Mouse (Mus musculus): Measurements from ENCODE around the gene Cmc2. TPM values are rescaled to one million over a fixed set of nuclear protein-coding genes. Genes with fewer than 3 reads are reported as not detected.

Gene Cmc2
- polyA plus RNA-seq, 1 experiment from 2014 or later, result 79.4 TPM

GRCm38 (mm10) chr8:116945169-116945910 is 24.1 kb upstream of the Cmc2 start:
- no peak for ATAC-seq (ENCODE audit: low FRiP score, low TSS enrichment)
- Histone ChIP-seq H3K4me2 (replicated peaks; ENCODE audit: low read depth, low read length) (no peak overlapping the region), H3K27me3 (ENCODE audit: insufficient read depth, low read length) (no peaks in the 10 kb centered on the region)

GRCm38 (mm10) chr8:116944385-116944696 is 23.1 kb upstream of the Cmc2 start:
- peak overlapping the region; percentile 89 for H3K4me3 ChIP-seq (ENCODE audit: low read length)
- no peaks in the 10 kb centered on the region for H3K27me3 ChIP-seq (ENCODE audit: insufficient read depth, low read length)
- no peak overlapping the region for H3K27ac ChIP-seq (ENCODE audit: low read length)
- H3K9ac ChIP-seq (replicated peaks; ENCODE audit: low read length), result peak overlapping the region; percentile 91; the same call in 1 of the 2 replicates
- WGBS, result 7% methylated on average over 4 of the region's 4 CpGs
- peaks cover 17% of the 10 kb centered on the region for H3K4me1 ChIP-seq (ENCODE audit: insufficient read depth, low read length)
- no peak for ATAC-seq (ENCODE audit: low FRiP score, low TSS enrichment)
- H3K4me2 ChIP-seq (replicated peaks; ENCODE audit: low read depth, low read length), result peak overlapping the region; percentile 91
- H3K36me3 ChIP-seq (ENCODE audit: insufficient read depth, low read length), result 0 out of 2 replicates have a peak, but pooled peaks cover 7% of the 10 kb centered on the region
- no peaks in the 10 kb centered on the region for H3K9me3 ChIP-seq (ENCODE audit: low read length)

More at GRCm38 (mm10) chr8:116945169-116945910, 24.1 kb upstream of the Cmc2 start:
- 85% methylated on average over 9 of the region's 9 CpGs for WGBS
- H3K4me3 ChIP-seq (ENCODE audit: low read length), result no peak overlapping the region
- H3K9me3 ChIP-seq (ENCODE audit: low read length), result no peaks in the 10 kb centered on the region
- H3K36me3 ChIP-seq (ENCODE audit: insufficient read depth, low read length), result 0 out of 2 replicates have a peak, but pooled peaks cover 6% of the 10 kb centered on the region
- peaks cover 17% of the 10 kb centered on the region for H3K4me1 ChIP-seq (ENCODE audit: insufficient read depth, low read length)
- no peak overlapping the region for H3K27ac ChIP-seq (ENCODE audit: low read length)
- H3K9ac ChIP-seq (replicated peaks; ENCODE audit: low read length), result no peak overlapping the region

DNA sequence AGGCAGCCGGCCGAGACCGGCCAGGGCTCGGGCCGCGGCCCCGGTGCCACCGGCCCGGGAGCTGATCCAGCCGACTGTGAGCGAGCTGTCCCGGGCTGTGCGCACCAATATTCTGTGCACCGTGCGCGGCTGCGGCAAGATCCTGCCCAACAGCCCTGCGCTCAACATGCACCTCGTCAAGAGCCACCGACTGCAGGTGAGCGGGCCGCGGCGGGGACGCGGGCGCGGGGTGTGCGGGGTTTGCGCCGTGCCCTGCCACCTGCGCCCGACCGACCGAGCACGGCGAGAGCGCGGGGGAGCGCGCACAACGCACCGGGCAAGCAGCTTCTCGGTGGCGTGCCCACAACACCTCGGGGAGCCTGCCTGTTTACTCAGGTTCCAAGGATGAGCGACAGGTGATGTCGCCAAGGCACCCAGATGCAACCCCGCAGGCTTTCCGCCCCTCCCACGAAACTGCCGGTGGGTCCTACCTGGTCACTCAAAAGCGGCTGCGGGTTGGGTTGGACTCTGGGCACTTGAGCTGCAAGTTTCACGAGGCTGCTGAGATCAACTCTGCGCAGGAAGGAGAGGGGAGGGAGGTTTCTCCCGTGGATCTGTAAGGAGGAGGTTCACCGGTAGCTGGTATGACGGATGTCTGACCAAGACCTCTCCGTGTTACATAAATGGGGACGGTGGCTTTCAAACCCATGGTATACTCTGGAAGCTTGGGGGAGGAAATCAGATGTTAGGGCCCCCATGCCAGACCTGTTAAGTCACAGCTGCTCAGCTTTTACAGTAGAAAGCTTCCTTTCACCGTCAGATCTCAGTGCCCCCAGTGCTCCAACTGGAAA is 22.5 kb upstream of the Cmc2 start:
- under 1% methylated on average over 62 of the region's 62 CpGs for WGBS
- H3K4me2 ChIP-seq (replicated peaks; ENCODE audit: low read depth, low read length), result peak overlapping the region; percentile 91
- no peaks in the 10 kb centered on the region for H3K27me3 ChIP-seq (ENCODE audit: insufficient read depth, low read length)
- H3K4me1 ChIP-seq (ENCODE audit: insufficient read depth, low read length), result peaks cover 17% of the 10 kb centered on the region
- H3K4me3 ChIP-seq (ENCODE audit: low read length), result peak overlapping the region; percentile 89
- no peaks in the 10 kb centered on the region for H3K9me3 ChIP-seq (ENCODE audit: low read length)
- no peak overlapping the region for H3K27ac ChIP-seq (ENCODE audit: low read length)
- H3K36me3 ChIP-seq (ENCODE audit: insufficient read depth, low read length), result 0 out of 2 replicates have a peak, but pooled peaks cover 7% of the 10 kb centered on the region
- peak; percentile 83 for ATAC-seq (ENCODE audit: low FRiP score, low TSS enrichment)
- H3K9ac ChIP-seq (replicated peaks; ENCODE audit: low read length), result peak overlapping the region; percentile 91

DNA sequence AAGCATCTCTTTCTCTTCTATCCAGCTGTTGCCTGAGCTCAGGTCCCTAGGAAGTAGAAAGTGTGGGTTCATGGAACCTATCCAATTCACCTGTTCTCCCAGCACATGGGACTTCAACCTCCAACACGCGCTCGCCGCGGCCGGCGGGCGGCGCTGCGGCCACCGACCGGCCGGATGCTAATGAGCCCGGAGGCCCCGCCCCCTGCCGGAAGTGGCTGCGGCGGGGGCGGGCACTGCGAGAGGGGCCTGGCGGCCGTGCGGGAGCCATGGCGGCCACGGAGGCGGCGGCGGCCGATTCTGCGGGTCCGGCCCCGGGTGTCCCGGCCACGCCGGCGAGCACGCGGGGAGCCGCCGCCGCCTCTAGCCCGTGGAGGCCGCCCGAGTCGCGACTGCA is 21.9 kb upstream of the Cmc2 start, which contains the start of gene Atmin:
Atmin (plus strand) TSS at position 233 of the 394 bp plus-strand sequence.
- WGBS, result under 1% methylated on average over 46 of the region's 46 CpGs
- Histone ChIP-seq H3K9ac (replicated peaks; ENCODE audit: low read length) (peak within 1 kb of the TSS; percentile 91), H3K4me3 (ENCODE audit: low read length) (peak within 1 kb of the TSS; percentile 89), H3K36me3 (ENCODE audit: insufficient read depth, low read length) (0 out of 2 replicates have a peak, but pooled peaks cover 10% of the 10 kb centered on the region), H3K27me3 (ENCODE audit: insufficient read depth, low read length) (no peaks in the 10 kb centered on the region), H3K9me3 (ENCODE audit: low read length) (no peaks in the 10 kb centered on the region), H3K4me1 (ENCODE audit: insufficient read depth, low read length) (peaks cover 17% of the 10 kb centered on the region), H3K27ac (ENCODE audit: low read length) (no peak within 1 kb of the TSS), H3K4me2 (replicated peaks; ENCODE audit: low read depth, low read length) (peak within 1 kb of the TSS; percentile 91)
- ATAC-seq (ENCODE audit: low FRiP score, low TSS enrichment), result peak; percentile 92

GRCm38 (mm10) chr8:116942284-116943058 is 21.2 kb upstream of the Cmc2 start:
- H3K27me3 ChIP-seq (ENCODE audit: insufficient read depth, low read length), result no peaks in the 10 kb centered on the region
- 83% methylated on average over 12 of the region's 12 CpGs for WGBS
- no peak overlapping the region for H3K4me3 ChIP-seq (ENCODE audit: low read length)
- H3K36me3 ChIP-seq (ENCODE audit: insufficient read depth, low read length), result peaks cover 16% of the 10 kb centered on the region; the same call in 1 of the 2 replicates
- H3K9me3 ChIP-seq (ENCODE audit: low read length), result no peaks in the 10 kb centered on the region
- no peak overlapping the region for H3K4me2 ChIP-seq (replicated peaks; ENCODE audit: low read depth, low read length)
- no peak for ATAC-seq (ENCODE audit: low FRiP score, low TSS enrichment)
- H3K27ac ChIP-seq (ENCODE audit: low read length), result no peak overlapping the region
- no peak overlapping the region for H3K9ac ChIP-seq (replicated peaks; ENCODE audit: low read length)
- peaks cover 17% of the 10 kb centered on the region for H3K4me1 ChIP-seq (ENCODE audit: insufficient read depth, low read length)

- H3K9me3 ChIP-seq (ENCODE audit: low read length), result no peaks in the 10 kb centered on the region
- ATAC-seq (ENCODE audit: low FRiP score, low TSS enrichment), result no peak
- no peak overlapping the region for H3K4me3 ChIP-seq (ENCODE audit: low read length)
- 87% methylated on average over 6 of the region's 6 CpGs for WGBS
- no peak overlapping the region for H3K4me2 ChIP-seq (replicated peaks; ENCODE audit: low read depth, low read length)
- H3K36me3 ChIP-seq (ENCODE audit: insufficient read depth, low read length), result peaks cover 71% of the 10 kb centered on the region
- H3K4me1 ChIP-seq (ENCODE audit: insufficient read depth, low read length), result no peaks in the 10 kb centered on the region
- no peak overlapping the region for H3K9ac ChIP-seq (replicated peaks; ENCODE audit: low read length)
- no peaks in the 10 kb centered on the region for H3K27me3 ChIP-seq (ENCODE audit: insufficient read depth, low read length)
- H3K27ac ChIP-seq (ENCODE audit: low read length), result no peak overlapping the region
These were observed 14.3 kb upstream of the Cmc2 start for GRCm38 (mm10) chr8:116935506-116935905.

DNA sequence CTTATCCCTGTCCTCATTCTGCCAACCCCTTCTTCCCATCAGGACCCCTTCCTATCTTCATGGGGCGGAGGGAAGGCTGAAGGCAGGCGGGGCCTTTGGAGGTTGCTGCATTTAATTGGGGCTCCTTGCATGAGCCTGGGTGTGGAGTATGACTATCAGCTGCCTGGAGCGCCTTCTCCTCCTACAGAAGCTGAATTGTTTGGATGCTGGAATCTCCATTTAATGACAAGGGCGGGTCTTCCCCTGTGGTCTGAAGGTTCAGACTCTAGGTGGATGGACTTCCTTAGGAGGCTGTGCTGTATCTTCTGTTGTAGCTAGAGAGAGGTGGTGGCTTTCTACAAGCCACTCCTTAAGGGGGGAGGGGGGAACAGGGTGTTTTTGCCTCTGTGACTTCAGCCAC is 13.7 kb upstream of the Cmc2 start:
- no peak for ATAC-seq (ENCODE audit: low FRiP score, low TSS enrichment)
- H3K4me1 ChIP-seq (ENCODE audit: insufficient read depth, low read length), result no peaks in the 10 kb centered on the region
- no peaks in the 10 kb centered on the region for H3K9me3 ChIP-seq (ENCODE audit: low read length)
- H3K36me3 ChIP-seq (ENCODE audit: insufficient read depth, low read length), result peaks cover 69% of the 10 kb centered on the region
- WGBS, result 92% methylated on average over 4 of the region's 4 CpGs
- no peaks in the 10 kb centered on the region for H3K27me3 ChIP-seq (ENCODE audit: insufficient read depth, low read length)
- H3K27ac ChIP-seq (ENCODE audit: low read length), result no peak overlapping the region
- H3K4me3 ChIP-seq (ENCODE audit: low read length), result no peak overlapping the region
- H3K9ac ChIP-seq (replicated peaks; ENCODE audit: low read length), result no peak overlapping the region
- no peak overlapping the region for H3K4me2 ChIP-seq (replicated peaks; ENCODE audit: low read depth, low read length)

GRCm38 (mm10) chr8:116928588-116928987 is 7.3 kb upstream of the Cmc2 start:
- H3K4me2 ChIP-seq (replicated peaks; ENCODE audit: low read depth, low read length), result no peak overlapping the region
- H3K9me3 ChIP-seq (ENCODE audit: low read length), result no peaks in the 10 kb centered on the region
- no peak overlapping the region for H3K4me3 ChIP-seq (ENCODE audit: low read length)
- peaks cover 49% of the 10 kb centered on the region for H3K36me3 ChIP-seq (ENCODE audit: insufficient read depth, low read length)
- H3K9ac ChIP-seq (replicated peaks; ENCODE audit: low read length), result no peak overlapping the region
- H3K27me3 ChIP-seq (ENCODE audit: insufficient read depth, low read length), result no peaks in the 10 kb centered on the region
- H3K27ac ChIP-seq (ENCODE audit: low read length), result no peak overlapping the region
- ATAC-seq (ENCODE audit: low FRiP score, low TSS enrichment), result no peak
- 91% methylated on average over 5 of the region's 5 CpGs for WGBS
- no peaks in the 10 kb centered on the region for H3K4me1 ChIP-seq (ENCODE audit: insufficient read depth, low read length)

GRCm38 (mm10) chr8:116927880-116928279 is 6.6 kb upstream of the Cmc2 start:
- no peak overlapping the region for H3K9ac ChIP-seq (replicated peaks; ENCODE audit: low read length)

More at GRCm38 (mm10) chr8:116927880-116928279, 6.6 kb upstream of the Cmc2 start:
- H3K27me3 ChIP-seq (ENCODE audit: insufficient read depth, low read length), result no peaks in the 10 kb centered on the region
- H3K4me3 ChIP-seq (ENCODE audit: low read length), result no peak overlapping the region
- H3K9me3 ChIP-seq (ENCODE audit: low read length), result no peaks in the 10 kb centered on the region
- peaks cover 42% of the 10 kb centered on the region for H3K36me3 ChIP-seq (ENCODE audit: insufficient read depth, low read length)
- ATAC-seq (ENCODE audit: low FRiP score, low TSS enrichment), result 0 out of 2 replicates have a peak, but pooled peaks have one; percentile 46
- H3K4me2 ChIP-seq (replicated peaks; ENCODE audit: low read depth, low read length), result no peak overlapping the region
- no peaks in the 10 kb centered on the region for H3K4me1 ChIP-seq (ENCODE audit: insufficient read depth, low read length)
- 81% methylated on average over 9 of the region's 9 CpGs for WGBS
- H3K27ac ChIP-seq (ENCODE audit: low read length), result no peak overlapping the region

All from kidney, embryonic 16.5 days (tissue).